Mouse (Mus musculus): ENCODE results near the gene Olfr1248. TPM values are rescaled to one million over a fixed set of nuclear protein-coding genes. Genes with fewer than 3 reads are reported as not detected.
"Not testable (repeated sequence)": the region's sequence is repeated elsewhere in the genome, so short reads cannot be mapped to it uniquely, and the experiment has no call there.

Olfr1248 gene
- not detected for polyA plus RNA-seq (2017; shearing (Covaris generic))

DNA sequence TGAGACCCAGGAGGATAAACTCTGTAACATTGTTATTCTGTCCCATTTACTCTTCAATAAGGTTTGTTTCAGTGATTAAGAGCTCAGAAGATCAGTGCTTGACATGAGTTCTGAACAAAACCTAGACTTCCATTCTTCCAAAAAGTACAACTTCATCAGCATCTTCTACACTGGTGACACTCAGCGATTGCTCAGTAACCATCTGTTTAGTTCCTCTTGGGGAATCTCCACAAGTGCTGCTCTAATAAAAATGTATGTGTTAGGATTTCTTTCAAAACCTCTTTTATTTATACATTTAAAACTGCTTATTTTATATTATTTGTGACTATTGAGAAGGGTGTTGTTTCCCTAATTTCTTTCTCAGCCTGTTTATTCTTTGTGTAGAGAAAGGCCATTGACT is at the start of gene Olfr1248:
TSS of gene Olfr1248 (minus strand) at position 101 of the 400 bp plus-strand sequence.
- ATAC-seq, result not testable (repeated sequence)

DNA sequence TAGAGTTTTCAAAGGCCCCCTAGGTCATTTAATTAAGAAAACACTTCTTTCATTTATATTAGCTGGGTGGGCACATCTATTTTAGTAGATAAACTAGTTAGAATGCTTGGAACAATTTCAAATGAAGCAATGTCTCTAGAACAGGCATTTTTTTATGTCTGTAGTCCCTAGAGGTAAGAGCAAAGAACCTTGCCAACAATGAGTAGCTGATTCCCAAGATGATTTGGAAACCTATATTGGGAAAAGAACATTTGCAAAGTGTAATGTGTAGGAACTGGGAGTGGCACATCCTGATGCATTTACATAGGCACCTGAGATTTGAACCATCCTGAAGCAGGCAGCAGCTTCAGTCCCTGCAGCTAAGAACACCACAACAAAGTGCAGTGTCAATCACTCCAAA is 43.3 kb upstream of the Olfr1248 start, which contains the start of gene Olfr1250:
TSS of gene Olfr1250 (minus strand) at position 101 of the 400 bp plus-strand sequence.
- no peak for ATAC-seq

DNA sequence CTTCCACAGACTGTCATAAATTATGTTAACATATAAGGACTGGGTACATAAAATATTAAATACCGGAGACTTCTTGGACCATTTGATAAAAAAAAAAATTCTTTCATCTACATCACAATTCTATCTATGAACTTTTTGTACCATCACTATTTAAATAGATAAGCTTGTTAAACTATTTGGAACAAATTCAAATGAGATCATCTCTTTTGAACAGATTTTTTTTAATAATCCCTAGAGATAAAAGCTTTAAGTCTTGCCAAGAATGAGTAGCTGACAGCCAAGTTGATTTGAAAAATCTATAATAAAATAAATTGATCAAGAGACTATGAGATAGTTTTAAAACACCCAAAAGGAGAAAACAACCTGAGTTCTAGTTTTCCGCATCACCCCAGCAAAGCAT is 16.8 kb upstream of the Olfr1248 start, which contains the start of gene Olfr1249:
TSS of gene Olfr1249 (minus strand) at position 101 of the 400 bp plus-strand sequence.
- ATAC-seq, result no peak

DNA sequence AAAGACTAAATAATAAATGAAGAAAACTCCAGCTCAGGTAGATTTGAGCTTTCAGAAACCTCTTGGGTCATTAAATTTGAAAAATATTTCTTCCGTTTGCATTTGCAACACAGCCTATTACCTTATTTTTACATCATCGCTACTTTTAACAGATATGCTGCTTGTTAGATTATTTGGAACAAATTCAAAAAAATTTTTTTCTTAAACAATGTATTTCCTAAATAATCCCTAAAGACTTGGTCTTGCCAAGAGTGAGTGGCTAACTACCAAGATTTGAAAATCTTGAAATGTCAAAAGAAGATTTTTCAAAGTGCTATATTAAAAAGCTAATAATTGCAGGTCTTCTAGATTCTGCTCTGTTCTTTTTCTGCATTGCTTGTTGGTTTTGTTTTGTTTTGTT is 4.0 kb downstream of the Olfr1248 start, which contains the start of gene Olfr1247:
TSS of gene Olfr1247 (minus strand) at position 101 of the 400 bp plus-strand sequence.
- ATAC-seq, result no peak

DNA sequence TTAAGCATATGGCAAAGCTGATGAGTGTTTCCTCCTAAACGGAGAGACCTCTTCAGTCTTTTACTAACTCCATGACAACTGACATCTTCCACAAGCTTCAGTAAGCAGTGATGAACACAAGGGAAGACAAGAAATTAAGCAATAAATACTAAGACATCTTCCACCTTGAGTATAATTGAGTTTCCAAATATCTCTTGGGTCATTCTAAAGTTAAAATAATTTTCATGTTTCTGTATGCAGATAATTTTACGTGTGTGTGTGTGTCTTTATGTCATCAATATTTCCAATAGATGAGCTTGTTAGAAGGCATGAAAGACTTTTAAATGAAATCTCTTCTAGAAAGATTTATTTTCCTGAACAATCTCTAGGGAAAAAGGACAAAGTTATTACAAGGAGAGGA is 25.0 kb downstream of the Olfr1248 start, which contains the start of gene Olfr1246:
TSS of gene Olfr1246 (minus strand) at position 101 of the 400 bp plus-strand sequence.
- no peak for ATAC-seq

DNA sequence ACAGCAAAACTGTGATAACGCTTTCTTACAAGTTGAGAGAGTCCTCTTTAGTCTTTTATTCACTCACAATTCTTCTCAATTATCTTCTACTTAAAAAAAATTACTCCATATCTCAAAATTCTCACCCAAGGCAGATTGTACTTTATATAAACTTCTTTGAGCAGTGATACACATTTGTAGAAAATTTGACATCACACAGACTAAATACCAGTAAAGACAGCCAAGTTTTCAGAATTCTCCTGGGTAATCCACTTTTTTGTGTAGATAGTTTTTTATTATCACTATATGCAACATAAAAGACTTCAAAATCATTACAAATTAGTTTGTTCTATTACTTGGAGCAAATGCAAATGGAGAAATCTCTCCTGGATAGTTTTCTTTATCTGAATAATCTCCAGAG is 39.7 kb downstream of the Olfr1248 start, which contains the start of gene Olfr1245:
TSS of gene Olfr1245 (minus strand) at position 101 of the 400 bp plus-strand sequence.
- no peak for ATAC-seq

Other genes starting within 250 kb of the Olfr1248 start
- gene Olfr1238, start 208.6 kb downstream of the Olfr1248 start, polyA plus RNA-seq (2017; shearing (Covaris generic)), result under 1 TPM in 1 of 3 experiments, not detected in 2; 0.48 TPM
- not detected for gene Olfr1239, start 197.8 kb downstream of the Olfr1248 start, polyA plus RNA-seq (2017; shearing (Covaris generic))
- not detected for gene Olfr1240, start 175.2 kb downstream of the Olfr1248 start, polyA plus RNA-seq (2017; shearing (Covaris generic))
- not detected for gene Olfr1241, start 131.1 kb downstream of the Olfr1248 start, polyA plus RNA-seq (2017; shearing (Covaris generic))
- not detected for gene Olfr1242, start 119.9 kb downstream of the Olfr1248 start, polyA plus RNA-seq (2017; shearing (Covaris generic))
- gene Olfr1243, start 86.8 kb downstream of the Olfr1248 start, polyA plus RNA-seq (2017; shearing (Covaris generic)), result not detected
- not detected for gene Olfr1245, start 39.8 kb downstream of the Olfr1248 start, polyA plus RNA-seq (2017; shearing (Covaris generic))
- not detected for gene Olfr1246, start 25.1 kb downstream of the Olfr1248 start, polyA plus RNA-seq (2017; shearing (Covaris generic))
- gene Olfr1247, start 4.1 kb downstream of the Olfr1248 start, polyA plus RNA-seq (2017; shearing (Covaris generic)), result under 1 TPM in 1 of 3 experiments, not detected in 2; 0.07 TPM
- not detected for gene Olfr1249, start 16.7 kb upstream of the Olfr1248 start, polyA plus RNA-seq (2017; shearing (Covaris generic))
- not detected for gene Olfr1250, start 43.2 kb upstream of the Olfr1248 start, polyA plus RNA-seq (2017; shearing (Covaris generic))
- gene Olfr1251, start 53.7 kb upstream of the Olfr1248 start, polyA plus RNA-seq (2017; shearing (Covaris generic)), result not detected
- not detected for gene Olfr1252, start 106.8 kb upstream of the Olfr1248 start, polyA plus RNA-seq (2017; shearing (Covaris generic))
- gene Olfr1253, start 138.8 kb upstream of the Olfr1248 start, polyA plus RNA-seq (2017; shearing (Covaris generic)), result not detected
- not detected for gene Olfr1254, start 175.4 kb upstream of the Olfr1248 start, polyA plus RNA-seq (2017; shearing (Covaris generic))
- not detected for gene Olfr1255, start 193.8 kb upstream of the Olfr1248 start, polyA plus RNA-seq (2017; shearing (Covaris generic))
- gene Olfr1256, start 223.3 kb upstream of the Olfr1248 start, polyA plus RNA-seq (2017; shearing (Covaris generic)), result not detected
- gene Olfr48, start 230.0 kb upstream of the Olfr1248 start, polyA plus RNA-seq (2017; shearing (Covaris generic)), result not detected

Data from inflammation-experienced regulatory T-cells, adult 6 months (primary cell).